Mouse (Mus musculus) liver, postnatal 0 days (tissue): ENCODE measurements around the gene Tmem222.

Experiments
- CTCF ChIP-seq: sonication (generic); IDR thresholded peaks from 2 replicates; pipeline ENCODE4 v1.5.1; 2016; ENCODE audit warnings: antibody characterized with exemption, low read depth
- EP300 ChIP-seq: IDR thresholded peaks from 2 replicates; pipeline ENCODE4 v1.6.1; 2016; ENCODE audit warnings: antibody characterized with exemption, low read depth, mild to moderate bottlenecking

DNA sequence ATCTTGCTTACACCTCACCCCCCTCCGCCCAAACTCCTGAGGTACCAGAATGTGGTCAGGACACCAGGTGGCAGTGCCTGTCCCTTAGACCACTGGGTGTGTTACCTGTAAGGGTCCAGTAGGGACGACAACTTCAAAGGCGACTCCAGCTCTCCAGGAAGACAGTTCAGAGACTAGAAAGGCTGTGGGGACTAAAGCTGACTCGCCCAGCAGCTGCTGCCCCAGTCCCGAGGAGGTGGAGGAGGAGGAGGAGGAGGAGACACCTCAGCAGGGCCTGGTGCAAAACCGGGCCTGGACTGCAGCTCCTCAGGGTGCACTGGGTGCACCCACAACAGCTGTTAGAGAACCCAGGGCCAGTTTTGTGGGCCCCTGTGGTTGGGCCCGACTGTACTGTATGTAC, 14.7 kb downstream of the Tmem222 start, which contains the start of gene Sytl1:
- TF ChIP-seq CTCF (peak; percentile 42; the same call in 1 of the 2 replicates), EP300 (no peak)
